Mouse (Mus musculus): ENCODE data around the gene Polr2i. TPM values are rescaled to one million over a fixed set of nuclear protein-coding genes. Genes with fewer than 3 reads are reported as not detected.
"Not testable (repeated sequence)": the region's sequence is repeated elsewhere in the genome, so short reads cannot be mapped to it uniquely, and the experiment has no call there.

Polr2i gene
- polyA plus RNA-seq (2015; fragmentation: Nextera tagmentation; extraction: Ambion mirVana) = 155 and 160 TPM in 2 replicates

- peak within 1 kb of the TSS; percentile 70 for H3K9ac ChIP-seq
- under 1% methylated on average over 67 of the region's 67 CpGs for WGBS
- peak; percentile 93 for ATAC-seq (ENCODE audit: insufficient number of reproducible peaks, low FRiP score, low TSS enrichment, low read depth)
- H3K4me3 ChIP-seq (replicated peaks) = peak within 1 kb of the TSS; percentile 82
- peak within 1 kb of the TSS; percentile 79 for H3K4me2 ChIP-seq (replicated peaks)
- H3K4me1 ChIP-seq = peaks cover 23% of the 10 kb centered on the region
- no peaks in the 10 kb centered on the region for H3K27me3 ChIP-seq
- H3K27ac ChIP-seq (replicated peaks) = peak within 1 kb of the TSS; percentile 98
- peaks cover 36% of the 10 kb centered on the region for H3K36me3 ChIP-seq
- H3K9me3 ChIP-seq (replicated peaks) = no peaks in the 10 kb centered on the region
These were observed at the start of gene Polr2i, which contains the start of gene Tbcb for GRCm38 (mm10) chr7:30231669-30232454. Gene Polr2i (plus strand): TSS chr7:30231948. Gene Tbcb (minus strand): TSS chr7:30232272.

GRCm38 (mm10) chr7:30183189-30183588, 48.6 kb upstream of the Polr2i start:
- not testable (repeated sequence) for H3K9ac ChIP-seq; H3K27me3 ChIP-seq; ATAC-seq (ENCODE audit: insufficient number of reproducible peaks, low FRiP score, low TSS enrichment, low read depth); H3K9me3 ChIP-seq (replicated peaks); H3K4me2 ChIP-seq (replicated peaks); H3K27ac ChIP-seq (replicated peaks); H3K4me3 ChIP-seq (replicated peaks)
- Histone ChIP-seq H3K4me1 (peaks cover 11% of the 10 kb centered on the region), H3K36me3 (peaks cover 39% of the 10 kb centered on the region)
- 69% methylated on average over 7 of the region's 7 CpGs for WGBS

- H3K4me3 ChIP-seq (replicated peaks) = peak within 1 kb of the TSS; percentile 10; the same call in 1 of the 2 replicates
- 2% methylated on average over 11 of the region's 11 CpGs for WGBS
These were observed 47.9 kb upstream of the Polr2i start, which contains the start of gene Cox7a1 for GRCm38 (mm10) chr7:30183879-30184289. Gene Cox7a1 (plus strand): TSS chr7:30184144.

GRCm38 (mm10) chr7:30184641-30185348, 47.0 kb upstream of the Polr2i start:
- Histone ChIP-seq H3K4me3 (replicated peaks) (no peak overlapping the region), H3K9ac (no peak overlapping the region), H3K27ac (replicated peaks) (no peak overlapping the region), H3K4me2 (replicated peaks) (no peak overlapping the region), H3K9me3 (replicated peaks) (no peaks in the 10 kb centered on the region), H3K27me3 (no peaks in the 10 kb centered on the region), H3K36me3 (peaks cover 46% of the 10 kb centered on the region), H3K4me1 (peaks cover 11% of the 10 kb centered on the region)
- 72% methylated on average over 13 of the region's 13 CpGs for WGBS
- no peak for ATAC-seq (ENCODE audit: insufficient number of reproducible peaks, low FRiP score, low TSS enrichment, low read depth)

More at GRCm38 (mm10) chr7:30183879-30184289, 47.9 kb upstream of the Polr2i start, which contains the start of gene Cox7a1:
- peak; percentile 36; the same call in 1 of the 2 replicates for ATAC-seq (ENCODE audit: insufficient number of reproducible peaks, low FRiP score, low TSS enrichment, low read depth)
- no peak within 1 kb of the TSS for H3K27ac ChIP-seq (replicated peaks)
- no peaks in the 10 kb centered on the region for H3K27me3 ChIP-seq
- H3K4me2 ChIP-seq (replicated peaks) = peak within 1 kb of the TSS; percentile 38
- H3K4me1 ChIP-seq = peaks cover 11% of the 10 kb centered on the region
- H3K9me3 ChIP-seq (replicated peaks) = no peaks in the 10 kb centered on the region
- no peak within 1 kb of the TSS for H3K9ac ChIP-seq
- peaks cover 39% of the 10 kb centered on the region for H3K36me3 ChIP-seq

GRCm38 (mm10) chr7:30188344-30189115, 43.2 kb upstream of the Polr2i start:
- WGBS = 66% methylated on average over 12 of the region's 12 CpGs
- H3K27me3 ChIP-seq = no peaks in the 10 kb centered on the region
- H3K36me3 ChIP-seq = peaks cover 74% of the 10 kb centered on the region
- no peak overlapping the region for H3K4me3 ChIP-seq (replicated peaks)
- H3K9me3 ChIP-seq (replicated peaks) = no peaks in the 10 kb centered on the region
- H3K27ac ChIP-seq (replicated peaks) = no peak overlapping the region
- peaks cover 24% of the 10 kb centered on the region for H3K4me1 ChIP-seq
- H3K9ac ChIP-seq = no peak overlapping the region
- H3K4me2 ChIP-seq (replicated peaks) = no peak overlapping the region
- no peak for ATAC-seq (ENCODE audit: insufficient number of reproducible peaks, low FRiP score, low TSS enrichment, low read depth)

- Histone ChIP-seq H3K9ac (no peak overlapping the region), H3K27me3 (no peaks in the 10 kb centered on the region), H3K36me3 (peaks cover 74% of the 10 kb centered on the region), H3K4me1 (peaks cover 21% of the 10 kb centered on the region), H3K4me2 (replicated peaks) (no peak overlapping the region), H3K9me3 (replicated peaks) (no peaks in the 10 kb centered on the region), H3K27ac (replicated peaks) (no peak overlapping the region), H3K4me3 (replicated peaks) (no peak overlapping the region)
- no peak for ATAC-seq (ENCODE audit: insufficient number of reproducible peaks, low FRiP score, low TSS enrichment, low read depth)
- 85% methylated on average over 4 of the region's 4 CpGs for WGBS
These were observed 42.6 kb upstream of the Polr2i start for GRCm38 (mm10) chr7:30189116-30189491.

GRCm38 (mm10) chr7:30192088-30192487, 39.7 kb upstream of the Polr2i start:
- H3K9me3 ChIP-seq (replicated peaks) = no peaks in the 10 kb centered on the region
- peaks cover 53% of the 10 kb centered on the region for H3K36me3 ChIP-seq
- no peaks in the 10 kb centered on the region for H3K27me3 ChIP-seq
- no peak for ATAC-seq (ENCODE audit: insufficient number of reproducible peaks, low FRiP score, low TSS enrichment, low read depth)
- no peak overlapping the region for H3K4me2 ChIP-seq (replicated peaks)
- no peak overlapping the region for H3K9ac ChIP-seq
- 86% methylated on average over 12 of the region's 12 CpGs for WGBS
- peaks cover 20% of the 10 kb centered on the region for H3K4me1 ChIP-seq
- no peak overlapping the region for H3K4me3 ChIP-seq (replicated peaks)
- no peak overlapping the region for H3K27ac ChIP-seq (replicated peaks)

- 19% methylated on average over 9 of the region's 9 CpGs for WGBS
- no peaks in the 10 kb centered on the region for H3K27me3 ChIP-seq
- H3K9me3 ChIP-seq (replicated peaks) = no peaks in the 10 kb centered on the region
- peak overlapping the region; percentile 76 for H3K4me3 ChIP-seq (replicated peaks)
- peaks cover 44% of the 10 kb centered on the region for H3K36me3 ChIP-seq
- H3K4me2 ChIP-seq (replicated peaks) = peak overlapping the region; percentile 67
- H3K9ac ChIP-seq = peak overlapping the region; percentile 31; the same call in 1 of the 2 replicates
- H3K27ac ChIP-seq (replicated peaks) = peak overlapping the region; percentile 68; the same call in 1 of the 2 replicates
- ATAC-seq (ENCODE audit: insufficient number of reproducible peaks, low FRiP score, low TSS enrichment, low read depth) = no peak
- H3K4me1 ChIP-seq = peaks cover 20% of the 10 kb centered on the region
These were observed 38.7 kb upstream of the Polr2i start for GRCm38 (mm10) chr7:30193013-30193412.

GRCm38 (mm10) chr7:30193581-30194100, 38.1 kb upstream of the Polr2i start:
- H3K4me3 ChIP-seq (replicated peaks) = peak overlapping the region; percentile 76
- H3K9ac ChIP-seq = peak overlapping the region; percentile 73
- peaks cover 24% of the 10 kb centered on the region for H3K4me1 ChIP-seq
- ATAC-seq (ENCODE audit: insufficient number of reproducible peaks, low FRiP score, low TSS enrichment, low read depth) = peak; percentile 64
- H3K27me3 ChIP-seq = no peaks in the 10 kb centered on the region
- H3K4me2 ChIP-seq (replicated peaks) = peak overlapping the region; percentile 67
- H3K27ac ChIP-seq (replicated peaks) = peak overlapping the region; percentile 93
- H3K36me3 ChIP-seq = peaks cover 38% of the 10 kb centered on the region
- no peaks in the 10 kb centered on the region for H3K9me3 ChIP-seq (replicated peaks)
- WGBS = 1% methylated on average over 26 of the region's 26 CpGs

GRCm38 (mm10) chr7:30194101-30194831, 37.5 kb upstream of the Polr2i start:
- Histone ChIP-seq H3K27me3 (no peaks in the 10 kb centered on the region), H3K4me3 (replicated peaks) (peak overlapping the region; percentile 76), H3K27ac (replicated peaks) (peak overlapping the region; percentile 93), H3K9ac (peak overlapping the region; percentile 73), H3K4me1 (peaks cover 24% of the 10 kb centered on the region), H3K9me3 (replicated peaks) (no peaks in the 10 kb centered on the region), H3K36me3 (peaks cover 31% of the 10 kb centered on the region), H3K4me2 (replicated peaks) (peak overlapping the region; percentile 67)
- ATAC-seq (ENCODE audit: insufficient number of reproducible peaks, low FRiP score, low TSS enrichment, low read depth) = peak; percentile 31
- WGBS = under 1% methylated on average over 26 of the region's 26 CpGs
